Mouse (Mus musculus): Measurements from ENCODE around the gene Pwwp2a. TPM values are rescaled to one million over a fixed set of nuclear protein-coding genes. Genes with fewer than 3 reads are reported as not detected.

Pwwp2a gene
- total and polyA plus RNA-seq, 2 experiments from 2014 or later: 18.8 to 19.9 TPM

- DNase-seq (ENCODE audit: low spot score) (peak; percentile 83), ATAC-seq (ENCODE audit: low FRiP score) (peak; percentile 83)
- Histone ChIP-seq H3K4me3 (ENCODE audit: low read depth, low read length) (no peak overlapping the region), H3K4me2 (ENCODE audit: low read depth, low read length, poor library complexity, severe bottlenecking) (no peak overlapping the region), H3K4me1 (ENCODE audit: insufficient read depth, low read length) (peaks cover 5% of the 10 kb centered on the region; the same call in 1 of the 2 replicates), H3K36me3 (ENCODE audit: insufficient read depth, low read length) (no peaks in the 10 kb centered on the region), H3K9me3 (ENCODE audit: low read length) (no peaks in the 10 kb centered on the region), H3K9ac (replicated peaks; ENCODE audit: low read length, poor library complexity, severe bottlenecking) (no peak overlapping the region), H3K27me3 (ENCODE audit: insufficient read depth, low read length) (no peaks in the 10 kb centered on the region), H3K27ac (ENCODE audit: low read depth, low read length) (peak overlapping the region; percentile 12; the same call in 1 of the 2 replicates)
- 35% methylated on average over 19 of the region's 19 CpGs for WGBS
- TF ChIP-seq CTCF (IDR thresholded peaks at IDR 0.05): no peak
Observed at GRCm38 (mm10) chr11:43667038-43667745, 14.6 kb upstream of the Pwwp2a start.

- Histone ChIP-seq H3K4me1 (ENCODE audit: insufficient read depth, low read length) (0 out of 2 replicates have a peak, but pooled peaks cover 4% of the 10 kb centered on the region), H3K27me3 (ENCODE audit: insufficient read depth, low read length) (no peaks in the 10 kb centered on the region), H3K4me3 (ENCODE audit: low read depth, low read length) (peak overlapping the region; percentile 89), H3K4me2 (ENCODE audit: low read depth, low read length, poor library complexity, severe bottlenecking) (peak overlapping the region; percentile 61), H3K36me3 (ENCODE audit: insufficient read depth, low read length) (no peaks in the 10 kb centered on the region; the same call in 1 of the 2 replicates), H3K9me3 (ENCODE audit: low read length) (no peaks in the 10 kb centered on the region), H3K9ac (replicated peaks; ENCODE audit: low read length, poor library complexity, severe bottlenecking) (peak overlapping the region; percentile 98), H3K27ac (ENCODE audit: low read depth, low read length) (peak overlapping the region; percentile 94)
- under 1% methylated on average over 57 of the region's 72 CpGs for WGBS
- peak; percentile 75 for DNase-seq (ENCODE audit: low spot score)
- TF ChIP-seq CTCF (IDR thresholded peaks at IDR 0.05): no peak
- ATAC-seq (ENCODE audit: low FRiP score): peak; percentile 35
Observed at GRCm38 (mm10) chr11:43682415-43683217, 818 bp downstream of the Pwwp2a start.

- H3K27me3 ChIP-seq (ENCODE audit: insufficient read depth, low read length): no peaks in the 10 kb centered on the region
- H3K36me3 ChIP-seq (ENCODE audit: insufficient read depth, low read length): peaks cover 13% of the 10 kb centered on the region
- H3K9ac ChIP-seq (replicated peaks; ENCODE audit: low read length, poor library complexity, severe bottlenecking): no peak overlapping the region
- 61% methylated on average over 1 of the region's 1 CpGs for whole genome bisulfite sequencing
- no peak for TF ChIP-seq CTCF (IDR thresholded peaks at IDR 0.05)
- ATAC-seq (ENCODE audit: low FRiP score) (no peak), DNase-seq (ENCODE audit: low spot score) (no peak)
- H3K4me3 ChIP-seq (ENCODE audit: low read depth, low read length): no peak overlapping the region
- H3K9me3 ChIP-seq (ENCODE audit: low read length): no peaks in the 10 kb centered on the region
- H3K27ac ChIP-seq (ENCODE audit: low read depth, low read length): no peak overlapping the region
- no peaks in the 10 kb centered on the region for H3K4me1 ChIP-seq (ENCODE audit: insufficient read depth, low read length)
- no peak overlapping the region for H3K4me2 ChIP-seq (ENCODE audit: low read depth, low read length, poor library complexity, severe bottlenecking)
Observed at GRCm38 (mm10) chr11:43688850-43689249, 7.1 kb downstream of the Pwwp2a start.

DNA sequence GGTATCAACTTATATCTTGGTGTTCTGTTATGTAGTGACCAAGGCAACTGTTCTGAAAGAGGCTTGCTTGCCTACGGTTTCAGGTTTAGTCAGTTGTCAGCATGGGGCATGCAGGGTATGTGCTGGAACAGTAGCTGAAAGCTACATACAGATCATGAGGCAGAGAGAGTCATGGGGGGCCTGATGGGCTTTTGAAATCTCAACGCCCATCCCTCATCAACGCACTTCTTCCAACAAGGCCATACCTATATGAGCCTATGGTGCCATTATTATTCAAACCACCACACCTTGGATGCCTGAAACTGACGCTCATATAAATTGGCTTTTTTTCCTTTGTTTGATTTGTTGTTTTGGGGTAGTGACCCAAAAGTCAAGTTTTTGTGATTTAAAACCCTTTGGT is 14.8 kb downstream of the Pwwp2a start:
- no peak for DNase-seq (ENCODE audit: low spot score)
- Histone ChIP-seq H3K36me3 (ENCODE audit: insufficient read depth, low read length) (peaks cover 6% of the 10 kb centered on the region; the same call in 1 of the 2 replicates), H3K27me3 (ENCODE audit: insufficient read depth, low read length) (no peaks in the 10 kb centered on the region), H3K4me3 (ENCODE audit: low read depth, low read length) (no peak overlapping the region), H3K9ac (replicated peaks; ENCODE audit: low read length, poor library complexity, severe bottlenecking) (no peak overlapping the region), H3K9me3 (ENCODE audit: low read length) (no peaks in the 10 kb centered on the region), H3K4me1 (ENCODE audit: insufficient read depth, low read length) (no peaks in the 10 kb centered on the region), H3K27ac (ENCODE audit: low read depth, low read length) (no peak overlapping the region), H3K4me2 (ENCODE audit: low read depth, low read length, poor library complexity, severe bottlenecking) (no peak overlapping the region)
- ATAC-seq (ENCODE audit: low FRiP score): no peak
- 91% methylated on average over 4 of the region's 4 CpGs for WGBS
- TF ChIP-seq CTCF (IDR thresholded peaks at IDR 0.05): no peak

GRCm38 (mm10) chr11:43698621-43699020 is 16.8 kb downstream of the Pwwp2a start:
- no peak for DNase-seq (ENCODE audit: low spot score)

GRCm38 (mm10) chr11:43700291-43700690 is 18.5 kb downstream of the Pwwp2a start:
- Histone ChIP-seq H3K9me3 (ENCODE audit: low read length) (no peaks in the 10 kb centered on the region), H3K4me3 (ENCODE audit: low read depth, low read length) (no peak overlapping the region), H3K4me2 (ENCODE audit: low read depth, low read length, poor library complexity, severe bottlenecking) (no peak overlapping the region), H3K36me3 (ENCODE audit: insufficient read depth, low read length) (peaks cover 12% of the 10 kb centered on the region), H3K4me1 (ENCODE audit: insufficient read depth, low read length) (no peaks in the 10 kb centered on the region), H3K27ac (ENCODE audit: low read depth, low read length) (no peak overlapping the region), H3K27me3 (ENCODE audit: insufficient read depth, low read length) (no peaks in the 10 kb centered on the region), H3K9ac (replicated peaks; ENCODE audit: low read length, poor library complexity, severe bottlenecking) (no peak overlapping the region)
- 97% methylated on average over 3 of the region's 3 CpGs for WGBS
- no peak for DNase-seq (ENCODE audit: low spot score)
- ATAC-seq (ENCODE audit: low FRiP score): no peak
- no peak for TF ChIP-seq CTCF (IDR thresholded peaks at IDR 0.05)

More at GRCm38 (mm10) chr11:43698621-43699020, 16.8 kb downstream of the Pwwp2a start:
- no peak for ATAC-seq (ENCODE audit: low FRiP score)
- TF ChIP-seq CTCF (IDR thresholded peaks at IDR 0.05): no peak
- no peak overlapping the region for H3K27ac ChIP-seq (ENCODE audit: low read depth, low read length)
- H3K36me3 ChIP-seq (ENCODE audit: insufficient read depth, low read length): peaks cover 6% of the 10 kb centered on the region; the same call in 1 of the 2 replicates
- H3K9ac ChIP-seq (replicated peaks; ENCODE audit: low read length, poor library complexity, severe bottlenecking): no peak overlapping the region
- H3K4me2 ChIP-seq (ENCODE audit: low read depth, low read length, poor library complexity, severe bottlenecking): no peak overlapping the region
- no peaks in the 10 kb centered on the region for H3K27me3 ChIP-seq (ENCODE audit: insufficient read depth, low read length)
- no peaks in the 10 kb centered on the region for H3K4me1 ChIP-seq (ENCODE audit: insufficient read depth, low read length)
- H3K4me3 ChIP-seq (ENCODE audit: low read depth, low read length): no peak overlapping the region
- 88% methylated on average over 5 of the region's 5 CpGs for WGBS
- no peaks in the 10 kb centered on the region for H3K9me3 ChIP-seq (ENCODE audit: low read length)
